Mouse (Mus musculus) C2C12 (cell line): ENCODE measurements around the gene Mrnip.

Experiments
- CEBPB ChIP-seq: IDR thresholded peaks from one replicate; pipeline ENCODE4 v1.6.1; 2011; ENCODE audit warnings: low read depth, mild to moderate bottlenecking, control low read depth, moderate library complexity
- CTCF ChIP-seq: IDR thresholded peaks from one replicate; pipeline ENCODE4 v1.5.1; 2011; ENCODE audit not compliant: control insufficient read depth, insufficient read depth, insufficient read length
- FOSL1 ChIP-seq: IDR thresholded peaks from one replicate; pipeline ENCODE4 v1.8.0; 2011; ENCODE audit warnings: mild to moderate bottlenecking, low read length; ENCODE audit not compliant: poor library complexity, insufficient read depth, severe bottlenecking
- MAX ChIP-seq: IDR thresholded peaks from one replicate; pipeline ENCODE4 v1.6.1; 2011; ENCODE audit warnings: mild to moderate bottlenecking, control low read depth
- MYOG ChIP-seq: IDR thresholded peaks from one replicate; pipeline ENCODE4 v1.6.1; 2011; ENCODE audit not compliant: control insufficient read depth, insufficient read length; ENCODE audit errors: extremely low read depth

DNA sequence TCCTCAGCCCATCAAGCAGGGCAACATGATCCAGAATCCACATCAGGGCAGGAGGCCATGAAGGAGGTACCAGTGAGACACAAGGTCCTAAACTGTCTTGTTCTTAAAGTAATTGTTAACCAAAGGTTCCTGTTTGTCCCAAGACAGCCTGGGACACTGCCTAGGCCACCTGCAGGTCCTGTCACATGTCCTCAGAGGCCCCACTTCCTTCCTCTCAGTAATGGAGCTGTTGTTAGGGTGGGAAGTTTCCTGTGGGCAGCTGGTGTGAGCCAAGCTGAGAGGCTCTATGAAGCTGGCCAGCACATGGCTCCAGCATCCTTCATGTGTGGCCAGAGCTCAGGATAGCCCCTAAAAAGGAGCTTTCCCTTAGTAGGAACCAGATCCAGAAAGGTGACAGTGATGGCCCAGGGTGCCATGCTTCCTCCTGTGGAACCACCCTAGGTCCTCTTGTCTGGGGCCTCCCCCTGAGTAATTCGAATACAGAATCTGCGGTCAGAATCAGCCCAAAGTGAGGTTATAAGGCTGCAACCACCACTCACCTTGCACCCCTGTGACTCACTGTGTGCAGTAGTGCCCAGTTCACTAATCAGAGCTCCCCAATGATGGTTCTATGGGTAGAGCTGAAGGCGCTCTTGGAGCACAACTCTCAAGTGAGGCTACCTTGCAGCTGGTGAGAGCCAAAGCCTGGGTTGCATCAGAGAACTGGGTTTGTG is 11.8 kb upstream of the Mrnip start:
- no peak for TF ChIP-seq CEBPB
- TF ChIP-seq MAX = no peak
- no peak for TF ChIP-seq CTCF
- no peak for TF ChIP-seq FOSL1
- TF ChIP-seq MYOG = no peak
